Mouse (Mus musculus) left cerebral cortex, postnatal 10 days (tissue): ENCODE measurements around the gene Cnp. TPM values are rescaled to one million over a fixed set of nuclear protein-coding genes. Genes with fewer than 3 reads are reported as not detected.
"Not testable (repeated sequence)": the region's sequence is repeated elsewhere in the genome, so short reads cannot be mapped to it uniquely, and the experiment has no call there.

Experiments used
- DNase-seq, 2 experiments: peaks; one replicate each; pipeline ENCODE4 v3.0.0; 2021 to 2022; ENCODE audit warnings: low spot score in 2 of 2, mixed read lengths in 1 of 2; ENCODE audit errors: extremely low spot score in 1 of 2
- intact Hi-C: fragments of 180-260 bp; cut with DNase I; formaldehyde crosslinking; loops from one replicate; pipeline ENCODE4 v1.15.1; 2025
- total RNA-seq, 2 experiments: library from RNA; stranded (reverse); gene quantifications; 2 replicates each; pipeline ENCODE4 v1.2.3; 2021

Gene Cnp
- total RNA-seq, 2 experiments from 2014 or later, result 73.3 to 104 TPM

GRCm38 (mm10) chr11:100579116-100579799, 4.6 kb downstream of the Cnp start:
- DNase-seq, result no peak

GRCm38 (mm10) chr11:100580275-100580674, 5.6 kb downstream of the Cnp start:
- DNase-seq, result no peak
- intact Hi-C loops, result no loop called here

More at GRCm38 (mm10) chr11:100579116-100579799, 4.6 kb downstream of the Cnp start:
- intact Hi-C loops, result no loop called here

GRCm38 (mm10) chr11:100581756-100582155, 7.1 kb downstream of the Cnp start:
- peak in 1 of 2 experiments; percentile 74 for DNase-seq
- intact Hi-C loops, result no loop called here

- DNase-seq, intact Hi-C loops: not testable (repeated sequence)
Measured at GRCm38 (mm10) chr11:100582413-100582812, 7.7 kb downstream of the Cnp start.

GRCm38 (mm10) chr11:100582836-100583235, 8.1 kb downstream of the Cnp start:
- intact Hi-C loops, result no loop called here
- no peak for DNase-seq

GRCm38 (mm10) chr11:100584561-100584961, 9.9 kb downstream of the Cnp start:
- intact Hi-C loops, result no loop called here
- no peak for DNase-seq

GRCm38 (mm10) chr11:100585148-100585547, 10.4 kb downstream of the Cnp start:
- no peak for DNase-seq
- intact Hi-C loops, result no loop called here

GRCm38 (mm10) chr11:100588462-100588861, 13.8 kb downstream of the Cnp start:
- intact Hi-C loops, result no loop called here
- no peak for DNase-seq

- intact Hi-C loops, result no loop called here
- DNase-seq, result no peak
Measured at GRCm38 (mm10) chr11:100592346-100593046, 17.8 kb downstream of the Cnp start.

- intact Hi-C loops, result no loop called here
- no peak for DNase-seq
Measured at GRCm38 (mm10) chr11:100594608-100595007, 19.9 kb downstream of the Cnp start.

GRCm38 (mm10) chr11:100595533-100595932, 20.8 kb downstream of the Cnp start:
- intact Hi-C loops, result no loop called here
- DNase-seq, result no peak

GRCm38 (mm10) chr11:100598074-100598473, 23.4 kb downstream of the Cnp start:
- intact Hi-C loops, result no loop called here
- DNase-seq, result no peak

- intact Hi-C loops, result no loop called here
- no peak for DNase-seq
Measured at GRCm38 (mm10) chr11:100601372-100601771, 26.7 kb downstream of the Cnp start.

- intact Hi-C loops, result no loop called here
- DNase-seq, result no peak
Measured at GRCm38 (mm10) chr11:100603155-100603554, 28.5 kb downstream of the Cnp start.

- intact Hi-C loops, result no loop called here
- no peak for DNase-seq
Measured at GRCm38 (mm10) chr11:100603813-100604212, 29.1 kb downstream of the Cnp start.

- no peak for DNase-seq
- intact Hi-C loops, result no loop called here
Measured at GRCm38 (mm10) chr11:100604321-100605005, 29.8 kb downstream of the Cnp start.

- no peak for DNase-seq
- intact Hi-C loops, result no loop called here
Measured at GRCm38 (mm10) chr11:100605451-100605850, 30.7 kb downstream of the Cnp start.

GRCm38 (mm10) chr11:100607121-100607520, 32.4 kb downstream of the Cnp start:
- no peak for DNase-seq
- intact Hi-C loops, result no loop called here

- DNase-seq, result no peak
- intact Hi-C loops, result no loop called here
Measured at GRCm38 (mm10) chr11:100608796-100609195, 34.1 kb downstream of the Cnp start.
